8 mouse cellular contexts compared by ENCODE assay signal in genomic region chr7:29768980-29769379, GRCm38 (mm10). TPM values are rescaled to one million over a fixed set of nuclear protein-coding genes. Genes with fewer than 3 reads are reported as not detected.
DNase-seq lines count a peak whose midpoint lies in the region; ATAC-seq and TF ChIP-seq lines count a peak whose summit lies in the region.

No protein-coding gene starts in this region.

- no peak for DNase-seq in heart, adult 8-10 months (ENCODE audit: low spot score)
- no peak for DNase-seq in forebrain, embryonic 14.5 days (ENCODE audit: low spot score)
- DNase-seq in cerebellum, postnatal 14 days = no peak
- no peak for DNase-seq in left cerebral cortex, postnatal 10 days (ENCODE audit: extremely low spot score in 1 of 2, low spot score in 2 of 2)

- peaks cover 14% of the 10 kb centered on the region for H3K4me1 ChIP-seq in heart, embryonic 12.5 days (replicated peaks)
- peaks cover 49% of the 10 kb centered on the region for H3K4me1 ChIP-seq in E14TG2a.4 (replicated peaks; ENCODE audit: low read depth, low read length)
- peaks cover 6% of the 10 kb centered on the region; the same call in 1 of the 2 replicates for H3K4me1 ChIP-seq in forebrain, embryonic 14.5 days (ENCODE audit: control insufficient read depth, insufficient read depth, low read length)
- H3K4me1 ChIP-seq in liver, embryonic 16.5 days (ENCODE audit: control insufficient read depth, low read depth, low read length) = peaks cover 15% of the 10 kb centered on the region

- WGBS in heart, embryonic 12.5 days = 7% methylated on average over 10 of the region's 10 CpGs
- WGBS in forebrain, embryonic 14.5 days = 5% methylated on average over 10 of the region's 10 CpGs
- WGBS in liver, embryonic 16.5 days (ENCODE audit: insufficient replicate concordance) = 2% methylated on average over 10 of the region's 10 CpGs

- H3K27ac ChIP-seq in heart, embryonic 12.5 days (ENCODE audit: poor library complexity, severe bottlenecking) = peak overlapping the region; percentile 68
- no peak overlapping the region for H3K27ac ChIP-seq in forebrain, embryonic 14.5 days (ENCODE audit: low read depth, low read length)
- H3K27ac ChIP-seq in liver, embryonic 16.5 days (ENCODE audit: low read length) = peak overlapping the region; percentile 78

- intact Hi-C loops in left cerebral cortex, postnatal 10 days (cut with DNase I) = no loop called here

- H3K4me3 ChIP-seq in heart, embryonic 12.5 days = peak overlapping the region; percentile 63
- H3K4me3 ChIP-seq in E14TG2a.4 (replicated peaks; ENCODE audit: low read length) = peak overlapping the region; percentile 95
- H3K4me3 ChIP-seq in forebrain, embryonic 14.5 days (ENCODE audit: low read depth, low read length) = peak overlapping the region; percentile 51
- peak overlapping the region; percentile 80 for H3K4me3 ChIP-seq in liver, embryonic 16.5 days (ENCODE audit: low read depth, low read length)

- peak overlapping the region; percentile 88 for H3K4me2 ChIP-seq in heart, embryonic 12.5 days
- peak overlapping the region; percentile 58 for H3K4me2 ChIP-seq in forebrain, embryonic 14.5 days (ENCODE audit: low read length)
- peak overlapping the region; percentile 86 for H3K4me2 ChIP-seq in liver, embryonic 16.5 days (ENCODE audit: low read depth, low read length)

- peaks cover 24% of the 10 kb centered on the region for H3K36me3 ChIP-seq in heart, embryonic 12.5 days
- H3K36me3 ChIP-seq in E14TG2a.4 (ENCODE audit: insufficient read depth, low read length) = peaks cover 27% of the 10 kb centered on the region
- peaks cover 23% of the 10 kb centered on the region for H3K36me3 ChIP-seq in forebrain, embryonic 14.5 days (ENCODE audit: control insufficient read depth, insufficient read depth, low read length)
- H3K36me3 ChIP-seq in liver, embryonic 16.5 days (ENCODE audit: control insufficient read depth, insufficient read depth) = peaks cover 10% of the 10 kb centered on the region

- TF ChIP-seq CTCF in E14TG2a.4 (conservative IDR thresholded peaks at IDR 0.05; ENCODE audit: low read length) = no peak

- no peaks in the 10 kb centered on the region for H3K27me3 ChIP-seq in heart, embryonic 12.5 days (replicated peaks)
- H3K27me3 ChIP-seq in E14TG2a.4 (ENCODE audit: insufficient read depth, low read length) = no peaks in the 10 kb centered on the region
- H3K27me3 ChIP-seq in forebrain, embryonic 14.5 days (replicated peaks; ENCODE audit: control insufficient read depth, insufficient read depth, low read length) = no peaks in the 10 kb centered on the region
- H3K27me3 ChIP-seq in liver, embryonic 16.5 days (ENCODE audit: control insufficient read depth, insufficient read depth, low read depth, low read length) = no peaks in the 10 kb centered on the region

- no peaks in the 10 kb centered on the region for H3K9me3 ChIP-seq in heart, embryonic 12.5 days (replicated peaks)
- no peaks in the 10 kb centered on the region for H3K9me3 ChIP-seq in E14TG2a.4 (ENCODE audit: low read length)
- H3K9me3 ChIP-seq in forebrain, embryonic 14.5 days (replicated peaks; ENCODE audit: control insufficient read depth, low read length) = no peaks in the 10 kb centered on the region
- H3K9me3 ChIP-seq in liver, embryonic 16.5 days (replicated peaks; ENCODE audit: control insufficient read depth, low read length) = no peaks in the 10 kb centered on the region

- peak overlapping the region; percentile 75 for H3K9ac ChIP-seq in heart, embryonic 12.5 days
- peak overlapping the region; percentile 58 for H3K9ac ChIP-seq in forebrain, embryonic 14.5 days (ENCODE audit: low read length)
- H3K9ac ChIP-seq in liver, embryonic 16.5 days (ENCODE audit: low read depth, low read length) = peak overlapping the region; percentile 75

- no peak for ATAC-seq in heart, embryonic 12.5 days (ENCODE audit: insufficient number of reproducible peaks, low FRiP score)
- ATAC-seq in forebrain, embryonic 14.5 days = no peak
- no peak for ATAC-seq in liver, embryonic 16.5 days (ENCODE audit: low read depth)
- ATAC-seq in granulocyte monocyte progenitor cell, adult 5-6 weeks (replicated peaks; ENCODE audit: poor library complexity, severe bottlenecking) = no peak

RNA-seq across cellular contexts. Expression of gene Zfp84, which starts 0.6 kb away (rescaled TPM):
- polyA plus RNA-seq in heart, embryonic 12.5 days (2016; fragmentation: Nextera tagmentation; extraction: Ambion mirVana) = 10.5 and 10.6 TPM in 2 replicates
- total RNA-seq in heart, adult 8-10 months (2022) = 10 to 100 TPM in 3 of 4 experiments, 1 to 10 TPM in 1; 9.9 to 12.2 (median 10.7) TPM
- 18.3 and 23.9 TPM in 2 replicates for polyA plus RNA-seq in forebrain, embryonic 14.5 days (2014; fragmentation: Nextera tagmentation; extraction: Ambion mirVana)
- 3.4 and 3.8 TPM in 2 replicates for polyA plus RNA-seq in liver, embryonic 16.5 days (2015; fragmentation: Nextera tagmentation; extraction: Ambion mirVana)
- 13.8 and 16.9 TPM in 2 replicates for total RNA-seq in granulocyte monocyte progenitor cell, adult 5-6 weeks (2014; fragmentation: Nextera tagmentation)
- total RNA-seq in granulocyte monocyte progenitor cell, adult 5-6 weeks (2017) = 19.3 and 21.4 TPM in 2 replicates
- 10 to 100 TPM; 15.0 to 16.6 TPM for total RNA-seq in left cerebral cortex, postnatal 10 days (2021)

RNA-seq across cellular contexts. Expression of gene Zfp30, which starts 14.8 kb away (rescaled TPM):
- 4.4 and 4.5 TPM in 2 replicates for polyA plus RNA-seq in heart, embryonic 12.5 days (2016; fragmentation: Nextera tagmentation; extraction: Ambion mirVana)
- total RNA-seq in heart, adult 8-10 months (2022) = 1 to 10 TPM; 4.3 to 6.2 (median 5.1) TPM
- polyA plus RNA-seq in forebrain, embryonic 14.5 days (2014; fragmentation: Nextera tagmentation; extraction: Ambion mirVana) = 15.8 and 17.0 TPM in 2 replicates
- polyA plus RNA-seq in liver, embryonic 16.5 days (2015; fragmentation: Nextera tagmentation; extraction: Ambion mirVana) = 0.72 and 0.86 TPM in 2 replicates
- total RNA-seq in granulocyte monocyte progenitor cell, adult 5-6 weeks (2014; fragmentation: Nextera tagmentation) = 0.36 TPM in 1 of 2 replicates, not detected in the other
- 0.69 and 0.93 TPM in 2 replicates for total RNA-seq in granulocyte monocyte progenitor cell, adult 5-6 weeks (2017)
- total RNA-seq in left cerebral cortex, postnatal 10 days (2021) = 10 to 100 TPM; 10.4 to 10.8 TPM

RNA-seq across cellular contexts. Expression of gene Catsperg2, which starts 42.1 kb away (rescaled TPM):
- not detected in 2 replicates for polyA plus RNA-seq in heart, embryonic 12.5 days (2016; fragmentation: Nextera tagmentation; extraction: Ambion mirVana)
- not detected for total RNA-seq in heart, adult 8-10 months (2022)
- polyA plus RNA-seq in forebrain, embryonic 14.5 days (2014; fragmentation: Nextera tagmentation; extraction: Ambion mirVana) = 0.17 and 0.20 TPM in 2 replicates
- not detected in 2 replicates for polyA plus RNA-seq in liver, embryonic 16.5 days (2015; fragmentation: Nextera tagmentation; extraction: Ambion mirVana)
- total RNA-seq in granulocyte monocyte progenitor cell, adult 5-6 weeks (2014; fragmentation: Nextera tagmentation) = not detected in 2 replicates
- total RNA-seq in granulocyte monocyte progenitor cell, adult 5-6 weeks (2017) = not detected in 2 replicates
- under 1 TPM; 0.15 to 0.36 TPM for total RNA-seq in left cerebral cortex, postnatal 10 days (2021)

RNA-seq across cellular contexts. Expression of gene Zfp790, which starts 46.9 kb away (rescaled TPM):
- 10.9 and 11.4 TPM in 2 replicates for polyA plus RNA-seq in heart, embryonic 12.5 days (2016; fragmentation: Nextera tagmentation; extraction: Ambion mirVana)
- 10 to 100 TPM in 3 of 4 experiments, 1 to 10 TPM in 1; 10.0 to 13.4 (median 11.8) TPM for total RNA-seq in heart, adult 8-10 months (2022)
- polyA plus RNA-seq in forebrain, embryonic 14.5 days (2014; fragmentation: Nextera tagmentation; extraction: Ambion mirVana) = 23.0 and 34.3 TPM in 2 replicates
- polyA plus RNA-seq in liver, embryonic 16.5 days (2015; fragmentation: Nextera tagmentation; extraction: Ambion mirVana) = 3.4 and 4.1 TPM in 2 replicates
- 8.0 and 8.5 TPM in 2 replicates for total RNA-seq in granulocyte monocyte progenitor cell, adult 5-6 weeks (2014; fragmentation: Nextera tagmentation)
- 10.5 and 18.4 TPM in 2 replicates for total RNA-seq in granulocyte monocyte progenitor cell, adult 5-6 weeks (2017)
- 10 to 100 TPM; 20.1 to 22.2 TPM for total RNA-seq in left cerebral cortex, postnatal 10 days (2021)
